Mouse (Mus musculus): ENCODE measurements around the gene H2-Ab1. TPM values are rescaled to one million over a fixed set of nuclear protein-coding genes. Genes with fewer than 3 reads are reported as not detected.
A peak's percentile ranks its signal among the peaks of the same experiment; 100 is the strongest.

H2-Ab1 gene
- polyA plus RNA-seq, 1 experiment from 2014 or later = 1.1 TPM

GRCm38 (mm10) chr17:34264452-34265351, 7.2 kb downstream of the H2-Ab1 start:
- H3K4me1 ChIP-seq (ENCODE audit: control insufficient read depth, insufficient read depth, low read length) = peaks cover 10% of the 10 kb centered on the region
- WGBS = under 1% methylated on average over 86 of the region's 93 CpGs
- H3K27me3 ChIP-seq (ENCODE audit: control insufficient read depth, insufficient read depth, low read depth, low read length) = peaks cover 14% of the 10 kb centered on the region
- H3K9ac ChIP-seq (ENCODE audit: low read depth, low read length) = peak overlapping the region; percentile 62
- no peaks in the 10 kb centered on the region for H3K9me3 ChIP-seq (replicated peaks; ENCODE audit: control insufficient read depth, low read length, poor library complexity, severe bottlenecking)
- peak overlapping the region; percentile 51 for H3K4me3 ChIP-seq (ENCODE audit: low read depth, low read length)
- H3K4me2 ChIP-seq (ENCODE audit: low read length) = peak overlapping the region; percentile 91
- H3K36me3 ChIP-seq (ENCODE audit: control insufficient read depth, insufficient read depth, low read length) = no peaks in the 10 kb centered on the region
- no peak overlapping the region for H3K27ac ChIP-seq (ENCODE audit: low read length)
- ATAC-seq = no peak

- no peak overlapping the region for H3K4me3 ChIP-seq (ENCODE audit: low read depth, low read length)
- ATAC-seq = no peak
- 73% methylated on average over 2 of the region's 2 CpGs for WGBS
- H3K4me1 ChIP-seq (ENCODE audit: control insufficient read depth, insufficient read depth, low read length) = peaks cover 10% of the 10 kb centered on the region
- no peak overlapping the region for H3K27ac ChIP-seq (ENCODE audit: low read length)
- H3K9me3 ChIP-seq (replicated peaks; ENCODE audit: control insufficient read depth, low read length, poor library complexity, severe bottlenecking) = no peaks in the 10 kb centered on the region
- no peaks in the 10 kb centered on the region for H3K36me3 ChIP-seq (ENCODE audit: control insufficient read depth, insufficient read depth, low read length)
- peaks cover 10% of the 10 kb centered on the region for H3K27me3 ChIP-seq (ENCODE audit: control insufficient read depth, insufficient read depth, low read depth, low read length)
- no peak overlapping the region for H3K9ac ChIP-seq (ENCODE audit: low read depth, low read length)
- no peak overlapping the region for H3K4me2 ChIP-seq (ENCODE audit: low read length)
Measured at GRCm38 (mm10) chr17:34268262-34268661, 10.8 kb downstream of the H2-Ab1 start.

- Histone ChIP-seq H3K4me3 (ENCODE audit: low read depth, low read length) (no peak overlapping the region), H3K4me1 (ENCODE audit: control insufficient read depth, insufficient read depth, low read length) (peaks cover 10% of the 10 kb centered on the region), H3K27me3 (ENCODE audit: control insufficient read depth, insufficient read depth, low read depth, low read length) (peaks cover 9% of the 10 kb centered on the region), H3K9ac (ENCODE audit: low read depth, low read length) (no peak overlapping the region), H3K27ac (ENCODE audit: low read length) (no peak overlapping the region), H3K36me3 (ENCODE audit: control insufficient read depth, insufficient read depth, low read length) (no peaks in the 10 kb centered on the region), H3K4me2 (ENCODE audit: low read length) (no peak overlapping the region), H3K9me3 (replicated peaks; ENCODE audit: control insufficient read depth, low read length, poor library complexity, severe bottlenecking) (no peaks in the 10 kb centered on the region)
- ATAC-seq = no peak
- WGBS = 94% methylated on average over 2 of the region's 2 CpGs
Measured at GRCm38 (mm10) chr17:34268748-34269147, 11.3 kb downstream of the H2-Ab1 start.

GRCm38 (mm10) chr17:34269817-34270216, 12.3 kb downstream of the H2-Ab1 start:
- Histone ChIP-seq H3K4me3 (ENCODE audit: low read depth, low read length) (no peak overlapping the region), H3K9me3 (replicated peaks; ENCODE audit: control insufficient read depth, low read length, poor library complexity, severe bottlenecking) (no peaks in the 10 kb centered on the region), H3K4me1 (ENCODE audit: control insufficient read depth, insufficient read depth, low read length) (peaks cover 4% of the 10 kb centered on the region; the same call in 1 of the 2 replicates), H3K36me3 (ENCODE audit: control insufficient read depth, insufficient read depth, low read length) (no peaks in the 10 kb centered on the region), H3K9ac (ENCODE audit: low read depth, low read length) (no peak overlapping the region), H3K4me2 (ENCODE audit: low read length) (no peak overlapping the region), H3K27ac (ENCODE audit: low read length) (no peak overlapping the region), H3K27me3 (ENCODE audit: control insufficient read depth, insufficient read depth, low read depth, low read length) (peaks cover 7% of the 10 kb centered on the region)
- 78% methylated on average over 4 of the region's 4 CpGs for WGBS
- ATAC-seq = no peak

- H3K27me3 ChIP-seq (ENCODE audit: control insufficient read depth, insufficient read depth, low read depth, low read length) = peaks cover 3% of the 10 kb centered on the region
- no peak overlapping the region for H3K9ac ChIP-seq (ENCODE audit: low read depth, low read length)
- WGBS = 83% methylated on average over 2 of the region's 2 CpGs
- no peaks in the 10 kb centered on the region for H3K36me3 ChIP-seq (ENCODE audit: control insufficient read depth, insufficient read depth, low read length)
- no peaks in the 10 kb centered on the region; the same call in 1 of the 2 replicates for H3K4me1 ChIP-seq (ENCODE audit: control insufficient read depth, insufficient read depth, low read length)
- ATAC-seq = no peak
- H3K4me3 ChIP-seq (ENCODE audit: low read depth, low read length) = no peak overlapping the region
- H3K27ac ChIP-seq (ENCODE audit: low read length) = no peak overlapping the region
- H3K9me3 ChIP-seq (replicated peaks; ENCODE audit: control insufficient read depth, low read length, poor library complexity, severe bottlenecking) = no peaks in the 10 kb centered on the region
- no peak overlapping the region for H3K4me2 ChIP-seq (ENCODE audit: low read length)
Measured at GRCm38 (mm10) chr17:34270230-34270629, 12.7 kb downstream of the H2-Ab1 start.

GRCm38 (mm10) chr17:34270940-34271339, 13.5 kb downstream of the H2-Ab1 start:
- WGBS = 83% methylated on average over 2 of the region's 2 CpGs
- no peak for ATAC-seq

GRCm38 (mm10) chr17:34272102-34272501, 14.6 kb downstream of the H2-Ab1 start:
- Histone ChIP-seq H3K9me3 (replicated peaks; ENCODE audit: control insufficient read depth, low read length, poor library complexity, severe bottlenecking) (no peaks in the 10 kb centered on the region), H3K27me3 (ENCODE audit: control insufficient read depth, insufficient read depth, low read depth, low read length) (no peaks in the 10 kb centered on the region), H3K36me3 (ENCODE audit: control insufficient read depth, insufficient read depth, low read length) (no peaks in the 10 kb centered on the region), H3K4me1 (ENCODE audit: control insufficient read depth, insufficient read depth, low read length) (no peaks in the 10 kb centered on the region), H3K27ac (ENCODE audit: low read length) (no peak overlapping the region), H3K4me3 (ENCODE audit: low read depth, low read length) (no peak overlapping the region), H3K4me2 (ENCODE audit: low read length) (no peak overlapping the region), H3K9ac (ENCODE audit: low read depth, low read length) (no peak overlapping the region)
- WGBS = 91% methylated on average over 1 of the region's 1 CpGs
- ATAC-seq = no peak

More at GRCm38 (mm10) chr17:34270940-34271339, 13.5 kb downstream of the H2-Ab1 start:
- Histone ChIP-seq H3K9ac (ENCODE audit: low read depth, low read length) (no peak overlapping the region), H3K27me3 (ENCODE audit: control insufficient read depth, insufficient read depth, low read depth, low read length) (no peaks in the 10 kb centered on the region), H3K27ac (ENCODE audit: low read length) (no peak overlapping the region), H3K4me2 (ENCODE audit: low read length) (no peak overlapping the region), H3K4me3 (ENCODE audit: low read depth, low read length) (no peak overlapping the region), H3K36me3 (ENCODE audit: control insufficient read depth, insufficient read depth, low read length) (no peaks in the 10 kb centered on the region), H3K4me1 (ENCODE audit: control insufficient read depth, insufficient read depth, low read length) (no peaks in the 10 kb centered on the region), H3K9me3 (replicated peaks; ENCODE audit: control insufficient read depth, low read length, poor library complexity, severe bottlenecking) (no peaks in the 10 kb centered on the region)

- WGBS = 71% methylated on average over 1 of the region's 1 CpGs
Measured at GRCm38 (mm10) chr17:34280499-34281038, 23.1 kb downstream of the H2-Ab1 start.

GRCm38 (mm10) chr17:34281836-34282235, 24.3 kb downstream of the H2-Ab1 start:
- whole genome bisulfite sequencing = 80% methylated on average over 1 of the region's 1 CpGs
- H3K36me3 ChIP-seq (ENCODE audit: control insufficient read depth, insufficient read depth, low read length) = no peaks in the 10 kb centered on the region
- H3K4me3 ChIP-seq (ENCODE audit: low read depth, low read length) = no peak overlapping the region
- H3K9ac ChIP-seq (ENCODE audit: low read depth, low read length) = no peak overlapping the region
- no peak overlapping the region for H3K4me2 ChIP-seq (ENCODE audit: low read length)
- no peaks in the 10 kb centered on the region for H3K4me1 ChIP-seq (ENCODE audit: control insufficient read depth, insufficient read depth, low read length)
- ATAC-seq = no peak
- no peak overlapping the region for H3K27ac ChIP-seq (ENCODE audit: low read length)
- H3K27me3 ChIP-seq (ENCODE audit: control insufficient read depth, insufficient read depth, low read depth, low read length) = no peaks in the 10 kb centered on the region
- H3K9me3 ChIP-seq (replicated peaks; ENCODE audit: control insufficient read depth, low read length, poor library complexity, severe bottlenecking) = no peaks in the 10 kb centered on the region

More at GRCm38 (mm10) chr17:34280499-34281038, 23.1 kb downstream of the H2-Ab1 start:
- Histone ChIP-seq H3K27me3 (ENCODE audit: control insufficient read depth, insufficient read depth, low read depth, low read length) (no peaks in the 10 kb centered on the region), H3K27ac (ENCODE audit: low read length) (no peak overlapping the region), H3K4me1 (ENCODE audit: control insufficient read depth, insufficient read depth, low read length) (no peaks in the 10 kb centered on the region), H3K9ac (ENCODE audit: low read depth, low read length) (no peak overlapping the region), H3K9me3 (replicated peaks; ENCODE audit: control insufficient read depth, low read length, poor library complexity, severe bottlenecking) (no peaks in the 10 kb centered on the region), H3K4me2 (ENCODE audit: low read length) (no peak overlapping the region), H3K4me3 (ENCODE audit: low read depth, low read length) (no peak overlapping the region), H3K36me3 (ENCODE audit: control insufficient read depth, insufficient read depth, low read length) (no peaks in the 10 kb centered on the region)
- ATAC-seq = no peak

All from midbrain, embryonic 16.5 days (tissue).